Mouse (Mus musculus) CD4-positive helper T cell, adult 2 months (primary cell): ENCODE results near the gene Bet1l.

ENCODE experiments used
- DNase-seq: peaks from one replicate; pipeline ENCODE4 v3.0.0-alpha.2; 2012; ENCODE audit warnings: low read depth, missing footprints, low spot score

The Bet1l gene

DNA sequence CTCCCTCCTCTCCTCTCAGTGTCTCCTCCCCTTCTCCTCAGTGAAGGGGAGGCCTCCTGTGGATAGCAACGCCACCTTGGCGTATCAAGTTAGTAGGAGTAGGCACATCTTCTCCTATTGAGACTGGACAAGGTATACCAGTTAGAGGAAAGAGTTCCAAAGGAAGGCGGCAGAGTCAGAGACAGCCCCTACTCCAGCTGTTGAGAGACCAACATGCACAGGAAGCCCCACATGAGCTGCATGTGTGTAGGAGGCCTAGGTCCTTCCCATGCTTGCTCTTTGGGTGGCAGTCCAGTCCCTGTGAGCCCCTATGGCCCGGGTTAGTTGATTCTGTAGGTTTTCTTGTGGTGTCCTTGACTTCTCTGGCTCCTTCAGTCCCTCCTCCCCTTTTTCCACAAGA lies 24.0 kb downstream of the Bet1l start:
- DNase-seq = no peak

DNA sequence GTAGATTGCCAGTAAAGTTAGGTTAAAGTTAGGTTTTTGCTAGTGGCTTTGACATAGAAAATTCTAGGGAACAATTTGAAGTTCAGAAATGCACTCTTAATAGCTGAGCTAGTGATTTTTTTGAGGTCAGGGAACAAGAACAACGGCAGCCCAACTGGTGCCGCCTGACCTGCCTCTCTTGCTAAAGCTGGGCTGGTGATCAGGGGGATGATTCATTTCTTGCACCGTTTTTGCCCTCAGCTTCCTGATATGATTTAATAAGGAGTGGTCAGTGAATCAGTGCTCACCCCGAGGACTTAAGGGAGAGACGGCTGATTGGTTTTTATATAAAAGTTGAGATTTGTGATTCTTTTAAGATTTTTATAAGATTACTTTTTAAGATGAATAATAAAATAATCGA lies 25.9 kb downstream of the Bet1l start:
- DNase-seq = no peak

DNA sequence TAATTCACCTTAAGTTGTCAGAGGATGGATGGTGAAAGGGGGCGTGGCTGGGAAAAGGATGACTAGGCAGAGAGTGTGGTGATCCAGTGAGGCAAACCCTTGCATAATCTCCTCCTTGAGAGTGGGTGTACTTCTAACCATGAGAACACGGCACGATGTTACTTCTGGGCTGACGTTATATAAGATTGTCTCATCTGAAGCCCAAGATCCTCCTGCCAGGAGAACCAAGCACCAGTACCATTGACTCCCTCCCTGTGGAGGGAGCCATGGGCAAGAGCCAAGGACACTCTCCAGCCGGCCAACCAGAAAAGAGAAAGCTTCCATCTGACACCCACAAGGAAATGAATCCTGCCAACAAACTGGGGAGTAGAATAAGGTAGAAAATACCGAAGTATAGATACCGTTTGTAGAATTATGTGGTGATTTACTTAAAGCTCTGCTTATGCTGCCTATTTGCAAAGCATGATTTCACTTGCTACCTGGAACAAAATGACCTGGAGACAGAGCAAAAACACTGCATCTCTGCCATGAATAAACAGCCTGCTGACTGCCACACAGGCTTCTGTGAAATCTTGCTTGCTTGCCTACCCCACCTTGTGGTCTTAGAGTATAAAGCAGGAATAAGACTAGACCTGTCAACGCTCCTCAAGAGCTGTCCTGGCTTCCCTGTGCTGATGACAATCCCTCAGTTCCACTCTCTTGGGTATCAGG lies 29.1 kb downstream of the Bet1l start:
- peak; percentile 25 for DNase-seq

DNA sequence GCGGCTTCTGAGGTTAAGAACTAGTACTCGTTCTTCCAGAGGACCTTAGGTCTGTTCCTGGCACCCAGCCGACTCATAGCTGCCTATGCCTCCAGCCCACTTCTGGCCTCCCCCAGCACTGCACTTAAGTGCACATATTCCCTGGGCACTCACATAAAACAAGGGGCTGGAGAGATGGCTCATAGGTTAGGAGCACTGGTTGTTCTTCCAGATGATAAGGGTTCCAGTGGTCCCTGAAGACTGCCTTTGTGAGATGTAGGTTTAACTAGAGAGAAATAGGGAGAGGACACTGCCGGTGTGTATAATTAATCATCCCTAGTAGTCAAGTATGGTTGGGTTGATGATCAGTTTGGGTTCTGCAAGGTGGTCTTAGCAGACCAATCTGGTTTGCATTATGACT lies 34.6 kb downstream of the Bet1l start:
- no peak for DNase-seq

DNA sequence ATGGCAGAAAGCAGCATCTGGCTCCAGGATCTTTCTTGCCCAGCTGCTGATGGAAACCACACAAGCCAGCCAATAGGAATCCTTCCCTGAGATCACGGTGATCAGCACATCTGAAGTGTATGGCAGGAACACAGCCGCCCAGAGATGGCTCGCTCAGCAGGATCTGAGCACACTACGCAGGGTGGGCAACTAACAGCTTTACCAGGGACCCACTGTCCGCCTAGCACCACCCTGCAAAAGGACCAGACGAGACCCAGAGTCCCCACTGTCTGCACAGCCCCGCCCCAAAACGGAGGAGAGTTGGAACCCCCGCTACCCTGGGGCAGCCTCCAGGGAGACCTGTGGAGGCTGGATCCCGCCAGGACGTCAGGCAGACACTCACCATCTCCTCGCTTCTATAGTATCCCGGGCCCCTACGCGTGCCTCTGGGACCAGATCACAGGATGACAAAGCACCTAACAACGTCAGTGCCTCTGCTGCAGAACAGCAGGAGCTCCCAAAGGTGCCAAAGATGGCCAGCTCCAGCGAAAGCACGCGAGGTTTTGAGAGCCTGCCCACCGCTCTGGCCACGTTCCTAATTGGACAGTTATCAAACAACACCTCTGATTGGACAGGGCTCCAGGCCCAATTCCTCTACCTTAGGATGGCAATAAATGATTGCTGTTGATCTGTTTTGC lies 35.6 kb downstream of the Bet1l start, which contains the start of gene Zfp941:
TSS of gene Zfp941 (minus strand) at position 526 of the 677 bp plus-strand sequence.
- DNase-seq = no peak

DNA sequence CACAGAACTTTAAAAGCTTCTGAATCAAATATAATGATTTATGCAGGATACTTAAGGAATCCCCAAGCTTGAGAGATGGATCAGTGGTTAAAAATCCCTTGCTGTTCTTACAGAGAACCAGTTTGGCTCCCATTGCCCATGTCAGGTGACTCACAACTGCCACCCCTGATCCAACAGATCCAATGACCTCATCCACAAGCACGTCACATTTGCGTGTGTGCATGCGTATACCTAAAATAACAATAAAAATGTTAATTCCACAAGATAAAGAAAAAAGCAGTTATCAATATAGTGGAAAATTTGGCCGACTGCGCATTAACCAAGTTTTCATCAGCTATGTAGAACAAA lies 36.1 kb downstream of the Bet1l start:
- no peak for DNase-seq

DNA sequence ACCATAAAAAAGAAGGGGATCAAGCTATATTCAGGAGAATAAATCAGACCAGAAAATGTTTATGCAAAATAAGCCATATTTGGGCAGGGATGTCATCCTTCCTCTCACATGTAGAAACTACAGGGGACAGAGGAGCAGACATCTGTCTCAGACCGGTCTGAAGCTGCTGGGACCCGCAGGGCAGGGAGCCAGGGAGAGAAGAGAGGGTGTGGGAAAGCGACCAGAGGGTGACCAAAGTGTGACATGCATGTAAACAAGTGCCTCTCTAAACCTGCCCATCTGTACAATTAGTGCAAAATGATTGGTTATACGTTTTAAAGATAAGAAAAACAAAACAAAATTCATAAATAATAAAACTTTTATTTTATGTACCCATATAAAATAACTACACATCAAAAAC lies 37.2 kb downstream of the Bet1l start:
- no peak for DNase-seq

DNA sequence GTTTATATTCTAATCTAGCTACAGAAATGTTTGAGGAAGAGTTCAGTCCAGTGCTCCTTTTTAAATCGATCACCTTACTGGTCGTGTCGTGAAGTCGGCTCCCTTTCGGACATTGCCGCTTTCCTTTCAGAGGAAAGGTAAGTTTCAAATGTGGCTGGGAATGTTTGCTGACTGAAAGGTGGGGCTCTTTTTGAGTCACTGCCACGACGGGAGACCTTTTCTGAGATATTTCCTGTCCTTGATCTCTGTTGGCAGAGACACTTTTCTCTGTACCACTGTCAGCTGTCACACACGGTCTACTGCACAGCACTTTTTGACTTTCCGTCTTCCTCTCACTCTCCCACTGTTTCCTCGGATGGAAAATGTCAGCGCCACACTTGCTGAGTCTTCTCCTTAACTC lies 44.5 kb downstream of the Bet1l start:
- DNase-seq = no peak

DNA sequence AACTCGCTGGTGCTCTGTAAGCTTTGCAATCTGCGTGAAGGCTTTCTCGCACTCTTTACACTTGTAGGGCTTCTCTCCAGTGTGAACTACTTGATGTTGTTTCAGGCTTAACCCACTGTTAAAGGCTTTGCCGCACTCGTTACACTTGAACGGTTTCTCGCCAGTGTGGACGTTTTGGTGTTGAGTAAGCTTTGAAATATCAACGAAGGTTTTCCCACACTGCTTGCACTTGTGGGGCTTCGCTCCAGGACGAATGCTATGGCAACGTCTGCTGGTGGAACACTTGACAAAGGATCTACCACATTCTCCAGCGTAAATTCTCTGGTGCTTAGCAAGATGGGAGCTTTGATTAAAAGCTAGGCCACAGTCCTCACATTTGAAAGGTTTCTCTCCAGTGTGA lies 45.7 kb downstream of the Bet1l start:
- no peak for DNase-seq

DNA sequence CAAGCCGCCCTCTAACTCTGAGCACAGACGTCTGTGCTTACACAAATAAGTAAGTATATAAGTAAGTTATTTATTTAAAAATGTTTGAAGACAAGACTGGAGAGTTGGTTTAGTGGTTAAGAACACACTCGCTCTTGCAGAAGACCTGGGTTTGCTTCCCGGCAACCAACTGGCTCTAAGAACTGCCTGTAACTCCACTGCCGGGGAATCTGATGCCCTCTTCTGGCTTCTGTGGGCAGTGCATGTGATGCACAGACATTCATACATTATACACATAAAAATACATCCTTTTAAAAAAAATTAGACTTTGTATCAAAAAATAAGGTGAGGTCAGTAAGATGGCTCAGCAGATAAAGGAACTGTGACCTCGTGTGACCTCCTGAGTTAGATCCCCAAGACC lies 46.9 kb downstream of the Bet1l start:
- no peak for DNase-seq

DNA sequence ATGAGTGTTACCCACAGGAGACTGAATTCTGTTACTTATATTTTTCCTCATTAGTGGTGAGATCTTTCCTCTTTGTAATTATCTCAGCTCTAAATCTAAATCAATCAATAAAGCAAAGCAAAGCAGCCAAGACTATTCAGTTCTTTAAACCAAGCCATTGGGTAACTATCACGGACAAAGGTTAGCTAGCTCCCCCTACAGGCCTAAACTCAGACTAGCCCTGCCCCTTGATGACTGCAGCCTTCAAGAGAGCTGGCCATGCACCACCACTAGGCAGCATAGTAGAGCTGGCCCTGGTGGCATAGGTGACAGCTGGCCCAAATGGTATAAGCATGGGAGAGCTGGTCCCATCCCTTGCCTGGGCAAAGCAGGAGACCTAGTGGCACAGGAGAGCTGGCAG lies 51.7 kb downstream of the Bet1l start:
- DNase-seq = peak; percentile 66
